Mouse (Mus musculus) right cerebral cortex, postnatal 25 days (tissue): ENCODE data around the gene Mylk.
"Not testable (repeated sequence)": the region's sequence is repeated elsewhere in the genome, so short reads cannot be mapped to it uniquely, and the experiment has no call there.

Source experiments
- DNase-seq: peaks from one replicate; pipeline ENCODE4 v3.0.0; 2022

Mylk gene

DNA sequence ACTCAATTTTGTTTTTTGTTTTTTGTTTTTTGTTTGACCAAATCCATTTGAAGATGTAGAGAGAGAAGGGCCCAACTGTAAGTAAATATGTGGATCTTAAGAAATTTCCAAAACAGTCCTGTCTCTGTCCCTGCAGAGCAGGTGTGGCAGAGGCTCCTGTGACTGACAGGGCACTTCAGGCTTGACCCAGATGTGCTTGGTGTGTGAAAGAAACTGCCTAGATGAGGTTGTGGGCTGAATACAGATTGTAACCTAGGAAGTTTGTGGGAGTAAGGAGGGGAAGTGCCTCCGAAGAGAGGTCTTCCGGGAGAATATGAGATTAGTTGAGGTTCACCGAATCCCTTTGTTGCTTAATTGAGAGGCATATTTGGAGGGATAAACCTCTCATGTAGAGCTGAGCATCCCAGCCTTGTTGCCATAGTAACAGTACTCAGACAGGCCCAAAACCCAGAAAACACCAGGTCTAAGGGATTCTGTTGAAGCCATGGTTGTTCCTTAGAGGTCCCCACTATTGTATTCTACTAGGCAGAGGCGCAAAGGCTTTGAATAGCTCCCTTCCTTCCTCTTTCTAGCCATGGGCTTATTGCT is 27.5 kb downstream of the Mylk start:
- DNase-seq, result no peak

DNA sequence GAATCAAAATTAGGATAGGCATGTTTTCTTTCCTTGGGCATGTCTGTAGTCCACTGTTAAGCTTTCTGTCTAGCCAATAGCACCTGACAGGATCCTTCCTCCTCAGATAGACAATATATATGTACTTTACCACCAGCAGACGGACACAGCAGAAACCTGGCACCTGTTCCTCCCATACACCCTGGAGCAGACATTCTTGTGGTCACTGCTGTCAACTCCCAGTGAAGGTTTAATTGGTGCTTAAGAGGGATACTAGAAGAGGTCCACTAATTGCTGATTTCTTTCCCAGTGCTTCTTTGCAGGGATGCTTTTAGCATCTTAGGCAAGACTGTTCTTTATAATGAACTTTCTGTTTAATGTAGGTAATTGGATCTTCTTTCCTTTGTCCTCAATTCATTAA is 37.4 kb downstream of the Mylk start:
- no peak for DNase-seq

DNA sequence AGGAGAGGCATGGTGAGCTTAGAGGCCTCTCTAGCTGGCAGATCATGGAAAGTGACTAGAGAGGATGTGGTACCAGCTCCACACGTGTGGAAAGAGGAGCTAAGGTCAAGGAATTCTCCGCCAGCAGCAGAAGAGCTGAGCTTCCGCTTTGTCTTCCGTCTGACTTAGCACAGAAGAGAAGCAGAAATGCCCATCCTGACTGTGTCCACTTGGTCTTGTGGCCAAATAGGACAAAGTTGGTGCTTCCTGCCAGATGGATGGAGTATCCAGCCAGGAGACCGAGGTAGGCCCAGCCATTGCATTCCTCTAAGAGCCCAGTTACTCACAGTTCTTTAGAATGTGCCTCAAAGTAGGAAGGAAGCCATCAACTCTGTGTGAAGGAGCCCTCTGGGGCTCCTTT is 38.5 kb downstream of the Mylk start:
- no peak for DNase-seq

DNA sequence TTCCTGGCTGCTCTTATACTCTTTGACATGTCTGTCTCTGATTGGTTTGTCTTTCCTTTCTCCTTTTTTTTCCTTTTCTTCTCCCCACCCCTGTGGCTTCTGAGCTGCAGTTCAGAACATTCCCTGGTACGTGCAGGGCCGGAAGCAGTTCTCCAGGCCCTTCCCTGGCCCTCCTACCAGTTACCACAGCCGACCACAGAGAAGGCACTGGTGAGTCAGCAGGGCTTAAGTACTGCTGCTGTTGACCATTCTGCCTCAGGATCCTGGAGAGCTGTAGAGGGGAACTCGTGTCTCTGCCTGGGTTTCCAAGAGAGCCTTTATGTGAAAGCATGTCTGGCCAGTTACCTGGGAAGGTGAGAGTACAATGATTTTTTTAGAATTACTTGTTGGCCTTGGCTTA is 39.7 kb downstream of the Mylk start:
- DNase-seq, result no peak

DNA sequence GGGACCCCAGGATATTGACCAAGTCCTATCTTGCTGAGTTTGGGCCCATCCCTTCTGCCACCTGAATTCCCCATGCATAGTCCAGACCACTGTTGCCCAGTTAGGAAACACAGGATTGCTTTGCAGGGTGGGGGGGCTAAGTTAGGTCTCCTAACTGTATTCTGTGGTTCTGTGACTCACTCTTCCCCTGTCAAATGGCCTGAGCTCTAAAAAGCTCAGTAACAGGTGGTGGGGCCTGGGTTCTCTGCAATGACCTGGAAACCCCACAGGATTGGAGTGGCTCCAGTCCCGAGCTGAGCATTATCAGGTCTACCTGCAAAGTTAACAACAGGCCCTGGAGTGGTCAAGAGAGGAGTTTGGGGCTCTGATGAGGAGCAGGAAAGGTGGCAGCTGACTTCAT is 47.5 kb downstream of the Mylk start:
- no peak for DNase-seq

DNA sequence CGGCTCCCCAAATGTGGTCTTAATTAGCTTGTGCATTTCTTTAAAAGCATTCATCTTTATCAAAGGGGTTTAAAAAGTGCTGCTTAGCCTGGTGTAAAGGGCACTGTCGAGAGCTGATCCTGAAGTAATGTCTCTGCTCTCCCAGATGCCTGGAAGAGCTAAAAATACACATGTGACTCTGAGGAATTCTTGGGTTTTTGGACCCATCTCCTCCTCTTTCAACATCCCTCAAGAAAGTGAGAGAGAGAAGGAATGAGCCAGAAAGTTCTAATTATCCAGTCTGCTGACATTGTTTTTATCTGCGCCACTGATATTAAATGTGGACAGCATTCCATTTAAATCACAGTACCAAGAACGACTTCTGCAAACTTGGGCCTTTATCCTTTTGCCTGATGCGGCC is 48.0 kb downstream of the Mylk start:
- no peak for DNase-seq

DNA sequence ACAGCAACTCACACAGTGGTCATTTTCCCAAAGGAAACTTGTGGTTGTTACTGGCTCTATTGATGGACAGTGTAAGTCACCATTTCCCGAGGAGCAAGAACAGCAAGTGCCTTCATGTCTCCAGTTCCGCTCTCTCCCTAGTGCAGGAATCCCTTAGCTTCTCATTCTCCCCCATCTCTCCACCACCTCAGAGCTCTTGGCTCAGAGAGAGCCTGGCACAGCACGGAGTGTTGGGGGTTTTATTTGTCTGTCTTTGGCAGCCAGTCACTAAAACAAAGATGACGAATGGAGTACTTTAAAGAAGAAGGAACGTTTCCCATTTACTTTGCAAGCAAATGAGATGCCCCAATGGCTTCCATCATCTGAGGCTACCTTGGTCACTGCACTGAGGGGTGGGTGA is 56.2 kb downstream of the Mylk start:
- no peak for DNase-seq

DNA sequence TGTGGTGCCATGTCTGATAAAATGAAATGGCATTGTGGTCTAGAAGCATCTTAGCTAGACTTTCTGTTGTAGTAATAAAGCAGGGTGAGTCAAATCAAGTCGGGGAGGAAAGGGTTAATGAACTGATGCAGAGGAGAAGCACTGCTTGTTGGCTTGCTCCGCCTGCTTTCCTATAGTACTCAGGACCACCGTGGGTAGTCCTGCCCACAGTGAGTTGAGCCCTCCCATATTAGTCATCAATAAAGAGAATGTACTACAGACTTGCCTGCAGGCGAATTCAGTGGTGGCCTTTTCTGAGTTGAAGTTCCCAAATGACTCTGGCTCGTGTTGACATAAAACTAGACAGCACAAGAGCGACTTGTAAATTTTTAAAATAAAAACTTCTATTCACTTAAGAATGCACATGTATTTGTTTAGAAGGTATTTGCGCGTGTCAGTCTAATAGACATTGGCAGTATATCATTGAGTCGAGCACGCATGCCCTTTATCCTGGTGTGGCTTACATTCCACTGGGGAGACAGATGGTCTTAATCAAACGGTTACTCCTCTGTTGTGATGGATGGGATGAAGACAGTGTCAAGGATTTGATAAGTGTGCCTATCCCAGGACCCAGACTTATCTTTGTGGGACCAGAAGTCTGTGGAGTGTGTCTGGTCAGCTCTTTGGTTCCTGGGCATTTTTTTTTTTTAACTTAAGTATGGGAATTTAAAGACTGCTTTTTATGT is 59.4 kb downstream of the Mylk start:
- DNase-seq, result no peak

DNA sequence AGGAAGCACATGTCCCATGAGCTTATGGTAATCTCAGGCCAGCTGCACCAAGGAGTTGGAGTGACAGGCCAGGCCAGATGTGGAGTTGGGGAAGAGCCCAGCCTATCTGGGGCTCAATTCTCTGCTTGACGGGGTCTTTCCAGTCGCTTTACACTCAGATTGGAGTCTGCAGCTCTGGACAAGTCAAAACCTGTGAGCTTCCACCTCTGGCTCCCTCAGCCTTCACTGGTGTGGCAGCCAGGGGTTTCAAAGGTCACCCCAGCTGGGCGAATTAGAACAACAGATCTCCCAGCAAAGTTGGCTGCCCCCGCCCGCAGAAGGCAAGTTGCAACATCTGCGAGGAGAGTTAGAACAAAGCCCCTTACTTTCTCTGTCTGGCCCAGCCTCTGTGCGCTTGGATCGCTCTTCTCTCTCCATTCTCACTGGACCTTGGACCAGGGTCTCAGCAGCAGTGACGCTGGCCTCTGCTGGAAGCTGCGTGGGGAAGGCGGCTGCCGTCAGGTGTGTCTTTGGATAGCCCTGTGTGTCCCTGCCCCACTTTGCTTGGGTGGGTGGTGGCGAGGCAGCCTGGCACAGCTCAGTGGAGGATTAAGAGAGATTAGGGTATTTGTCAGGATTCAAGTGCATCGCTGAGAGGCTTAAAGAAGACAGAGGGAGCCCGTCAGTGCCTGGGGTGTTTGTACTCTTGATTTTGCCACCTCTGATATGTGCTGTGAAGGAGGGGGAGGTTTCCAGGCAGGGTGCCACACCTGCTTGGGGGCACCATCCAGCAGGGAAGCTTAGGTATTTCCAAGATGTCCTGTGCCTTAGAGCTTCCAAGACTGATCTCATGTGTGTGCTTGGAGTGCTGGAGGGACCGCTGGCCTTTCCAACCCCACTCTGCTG is 62.1 kb downstream of the Mylk start:
- DNase-seq, result no peak

DNA sequence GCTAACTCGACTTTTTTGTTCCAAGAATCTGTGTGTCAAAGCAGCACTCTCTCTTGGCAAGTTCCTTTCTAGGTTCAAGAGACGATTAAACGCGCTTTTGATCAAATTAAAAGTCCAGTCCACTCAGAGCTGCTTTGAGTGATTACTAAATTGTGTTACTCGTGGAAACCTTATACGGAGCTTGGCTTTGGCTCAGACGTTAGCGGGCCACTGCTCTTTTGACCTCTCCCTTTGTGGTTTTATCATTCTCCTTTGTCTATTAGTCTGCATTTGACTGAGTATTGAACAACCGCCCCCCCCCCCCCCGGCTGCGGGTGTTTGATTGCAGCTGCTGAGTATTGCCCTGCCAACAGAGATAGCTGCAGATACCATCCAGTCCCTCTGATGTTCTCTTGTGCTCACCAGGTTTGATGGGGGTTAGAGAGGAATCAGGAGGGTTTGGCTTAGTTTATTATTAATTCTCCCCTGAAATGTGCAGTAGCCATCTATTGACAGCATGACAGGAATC is 62.8 kb downstream of the Mylk start:
- no peak for DNase-seq

DNA sequence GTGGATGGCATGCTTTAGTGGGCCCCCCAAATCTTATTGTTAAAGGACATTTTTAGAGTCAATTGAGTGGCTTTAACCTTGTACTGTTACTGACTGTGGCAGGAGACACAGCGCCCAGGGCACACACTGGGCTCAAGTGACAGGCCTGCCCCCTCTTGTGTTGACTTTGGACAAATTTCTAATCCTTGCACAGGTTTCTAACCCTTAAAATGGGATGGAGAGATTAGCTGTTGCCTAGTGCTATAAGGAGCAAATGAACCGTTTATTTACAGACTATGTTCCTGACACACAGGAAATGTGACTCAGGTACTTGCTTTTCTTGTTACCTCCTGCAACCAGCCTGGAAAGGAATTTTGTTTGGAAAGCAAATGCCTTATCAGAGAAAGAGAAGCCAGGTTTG is 67.2 kb downstream of the Mylk start:
- no peak for DNase-seq

DNA sequence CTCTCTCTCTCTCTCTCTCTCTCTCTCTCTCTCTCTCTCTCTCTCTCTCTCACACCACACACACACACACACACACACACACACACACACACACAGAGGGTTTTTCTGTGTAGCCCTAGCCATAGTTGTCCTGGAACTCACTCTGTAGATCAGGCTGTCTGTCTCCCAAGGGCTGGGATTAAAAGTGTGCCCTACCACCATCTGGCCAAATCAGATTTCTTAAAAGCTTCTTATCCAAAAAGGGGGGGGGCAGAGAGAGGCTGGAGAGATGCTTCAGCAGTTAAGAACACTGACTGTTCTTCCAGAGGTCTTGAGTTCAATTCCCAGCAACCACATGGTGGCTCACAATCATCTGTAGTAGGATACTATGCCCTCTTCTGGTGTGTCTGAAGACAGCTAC is 68.2 kb downstream of the Mylk start:
- DNase-seq, result not testable (repeated sequence)

DNA sequence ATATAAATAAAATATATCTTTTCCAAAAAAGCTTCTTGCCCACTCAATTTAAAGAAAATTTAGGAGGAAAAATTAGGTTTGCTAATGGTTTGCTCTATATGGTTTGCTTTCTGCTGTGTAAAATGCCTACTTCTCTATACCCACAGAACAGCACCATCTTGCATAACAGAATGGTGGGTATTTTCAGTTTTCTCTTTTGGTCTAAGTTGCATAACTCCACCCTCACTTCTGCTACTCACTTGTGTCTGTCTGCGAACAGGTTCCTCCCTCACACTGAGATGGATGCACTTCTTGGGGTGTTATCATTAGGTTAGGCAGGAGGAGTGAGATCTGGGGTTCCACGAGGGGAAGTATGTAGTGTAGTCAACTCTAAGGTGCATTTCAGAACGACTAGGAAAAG is 68.6 kb downstream of the Mylk start:
- DNase-seq, result no peak

DNA sequence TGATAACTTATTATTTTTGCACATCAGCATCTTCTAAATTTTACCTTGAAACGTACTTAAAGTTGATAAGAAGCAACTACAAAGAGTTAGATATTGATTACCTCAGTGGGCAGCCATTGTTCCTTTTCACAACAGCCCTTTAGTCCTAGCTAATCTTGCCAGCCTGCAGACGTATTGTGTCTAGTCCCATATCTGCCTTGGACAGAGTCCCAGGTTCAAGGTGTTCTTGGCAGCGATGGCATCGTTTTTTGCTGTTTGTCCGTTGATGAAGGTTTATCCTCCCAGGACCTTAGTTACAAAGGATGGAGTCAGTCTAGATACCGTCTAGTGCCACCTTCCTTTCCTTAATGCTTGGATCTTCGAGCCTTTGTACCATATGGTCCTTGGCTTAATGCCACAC is 69.6 kb downstream of the Mylk start:
- no peak for DNase-seq

DNA sequence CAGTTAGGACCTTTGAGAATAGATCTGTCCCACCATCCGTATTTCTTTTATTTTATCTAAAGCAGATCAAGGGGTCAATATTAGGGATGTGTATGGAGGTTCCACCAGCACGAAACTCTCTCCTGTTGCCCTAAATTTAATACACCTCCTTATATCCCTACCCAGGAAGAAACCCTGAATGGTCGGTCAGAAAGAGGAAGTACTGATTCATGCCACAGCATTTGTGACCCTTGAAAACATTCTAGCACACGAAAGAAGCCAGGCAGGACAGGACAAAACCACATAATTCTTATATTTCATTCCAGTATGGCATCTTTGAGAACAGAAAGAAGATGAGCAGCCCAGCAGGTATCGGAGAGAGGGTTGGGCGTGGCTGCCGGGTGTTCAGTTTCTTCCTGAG is 71.5 kb downstream of the Mylk start:
- DNase-seq, result no peak

DNA sequence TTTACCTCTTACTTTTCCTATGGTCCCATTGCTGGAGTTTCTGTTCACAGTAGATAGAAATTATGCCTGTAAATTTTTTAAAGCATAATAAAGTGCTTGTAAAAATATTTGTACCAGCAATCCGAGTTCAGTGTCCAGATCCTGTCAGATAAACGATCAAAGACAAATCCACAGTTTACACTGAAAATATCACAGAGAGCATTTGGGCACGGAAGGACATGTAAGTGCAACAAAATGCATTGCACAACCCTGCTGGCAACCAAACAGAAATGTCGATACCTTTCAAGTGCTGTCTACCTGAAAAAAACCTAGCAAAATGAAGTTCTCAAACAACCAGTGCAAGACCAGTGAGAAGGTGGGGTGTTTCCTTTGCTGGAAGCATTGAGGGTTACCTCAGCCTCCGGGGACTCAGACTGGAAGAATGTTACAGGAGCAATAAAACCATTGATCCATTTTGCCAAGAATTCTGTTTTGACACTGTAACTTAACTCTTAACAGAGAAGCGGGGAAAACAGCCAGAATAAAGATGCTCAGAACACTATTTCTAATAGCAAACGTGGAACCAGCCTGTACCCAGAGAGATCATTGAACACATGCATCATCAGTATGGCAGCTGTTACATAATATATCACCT is 80.2 kb downstream of the Mylk start:
- DNase-seq, result no peak

DNA sequence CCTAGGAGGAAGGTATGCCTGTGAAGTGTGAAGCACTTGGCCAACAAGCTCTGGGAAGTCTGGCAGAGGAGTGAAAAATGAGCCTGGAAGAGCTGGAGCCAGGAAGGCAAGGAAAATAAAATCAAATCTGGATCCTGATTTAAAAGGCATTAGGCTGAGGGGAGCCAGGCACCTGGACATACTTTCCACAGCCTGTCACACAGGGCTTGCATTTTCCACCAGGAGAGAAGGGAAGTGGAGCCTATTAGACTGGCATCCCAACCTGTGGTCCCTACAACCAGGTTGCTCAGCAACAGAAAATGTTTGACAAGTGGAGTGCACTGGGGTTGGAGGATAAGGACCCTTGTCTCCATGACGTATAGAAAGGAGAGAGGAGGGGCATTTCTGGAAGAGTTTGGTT is 89.5 kb downstream of the Mylk start:
- DNase-seq, result no peak

DNA sequence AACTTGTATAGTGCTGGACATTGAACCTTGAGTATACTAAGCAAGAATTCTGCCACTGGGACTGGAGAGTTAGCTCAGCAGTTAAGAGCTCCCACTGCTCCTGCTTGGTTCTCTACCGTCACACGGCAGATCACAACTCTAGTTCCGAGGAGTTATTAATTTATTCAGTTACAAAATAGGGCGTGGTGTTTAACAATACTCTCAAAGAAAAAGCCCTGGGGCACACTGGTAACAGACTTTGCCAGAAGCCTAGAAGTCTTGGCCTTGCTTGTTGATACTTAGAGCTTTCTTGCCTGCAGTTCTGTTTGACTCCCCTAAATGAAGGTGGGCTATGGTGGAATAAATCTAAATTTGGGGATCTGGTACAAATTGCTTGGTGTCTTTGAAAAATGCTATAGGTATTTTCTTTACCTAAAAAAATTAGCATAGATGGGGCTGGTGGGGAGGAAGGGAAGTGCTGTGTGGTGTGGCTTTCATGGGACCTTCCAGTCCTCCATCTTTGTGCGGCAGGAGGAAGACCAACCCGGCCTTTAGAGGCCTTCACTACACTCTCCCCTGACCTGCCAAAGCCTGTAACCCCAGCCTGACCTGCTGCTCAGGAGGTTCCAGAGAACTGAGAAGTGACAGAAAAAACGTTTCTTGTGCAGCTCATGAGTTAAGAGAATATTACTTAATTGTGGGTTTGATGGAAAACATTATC is 94.1 kb downstream of the Mylk start:
- DNase-seq, result no peak

DNA sequence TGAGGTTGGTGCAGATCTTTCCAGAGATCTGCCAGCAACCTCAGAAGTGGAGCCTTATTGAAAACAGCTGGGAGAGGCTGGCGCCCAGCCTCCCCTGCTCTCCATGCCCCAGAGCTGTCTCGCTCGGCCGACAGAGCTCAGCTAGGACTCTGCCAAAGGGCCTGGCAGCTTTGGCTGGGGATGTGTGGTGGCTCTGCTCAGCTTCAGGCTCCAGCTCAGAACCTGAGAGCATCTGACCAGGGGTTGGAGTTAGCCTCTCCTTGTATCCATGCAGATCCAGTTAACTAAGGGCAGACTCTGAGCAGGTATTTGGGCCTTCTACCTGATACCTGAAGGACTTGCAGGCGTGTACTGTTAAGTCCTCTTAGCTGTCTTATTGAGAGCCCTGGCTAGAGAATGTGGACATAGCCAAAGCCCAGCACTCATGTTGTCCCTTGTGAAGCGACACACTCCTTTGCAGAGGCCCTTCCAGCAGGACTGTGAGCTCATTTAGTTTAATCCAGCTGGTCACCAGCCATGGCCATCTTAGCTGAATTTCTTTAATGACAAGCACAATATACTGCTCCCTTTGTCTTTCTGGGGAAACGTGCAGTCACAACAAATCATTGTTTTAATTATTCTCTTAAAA is 94.8 kb downstream of the Mylk start:
- no peak for DNase-seq

DNA sequence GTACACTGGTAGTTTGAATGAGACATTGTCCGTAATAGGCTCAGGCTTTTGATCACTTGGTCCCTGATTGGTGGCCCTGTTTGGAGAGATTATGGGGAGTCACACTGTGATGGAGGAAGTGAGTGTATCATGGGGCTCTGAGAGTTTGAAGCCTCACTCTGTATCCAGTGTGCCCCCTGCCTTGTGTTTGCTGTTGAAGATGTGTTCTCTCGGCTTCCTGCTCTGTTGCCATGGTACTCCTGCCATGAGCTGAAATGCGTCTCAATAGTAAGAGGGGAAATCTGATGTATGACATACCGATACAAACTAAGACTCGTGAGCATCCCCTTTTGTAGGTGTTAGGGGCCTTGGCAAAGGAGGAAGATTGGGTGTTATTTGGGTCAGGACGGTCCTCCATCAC is 99.8 kb downstream of the Mylk start:
- no peak for DNase-seq

DNA sequence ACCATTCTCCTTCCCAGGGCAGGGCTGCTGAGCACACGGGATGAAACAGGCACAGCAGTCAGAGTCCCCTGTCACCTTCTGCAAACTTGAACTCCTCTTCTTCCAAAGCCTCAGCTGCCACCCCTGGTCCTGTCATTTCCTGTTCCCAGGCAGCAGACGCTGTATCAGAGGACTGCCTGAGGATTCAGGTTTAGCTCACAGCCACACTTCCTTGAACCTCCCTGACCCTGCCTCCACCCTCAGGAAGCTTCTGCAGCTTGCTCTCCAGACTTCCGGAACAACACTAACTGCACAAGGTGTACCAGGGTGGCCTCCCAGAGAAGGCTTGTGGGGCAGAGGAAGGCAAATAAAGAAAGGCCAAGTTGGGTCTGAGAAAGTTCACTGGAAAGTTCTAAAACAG is 102.6 kb downstream of the Mylk start:
- DNase-seq, result no peak

DNA sequence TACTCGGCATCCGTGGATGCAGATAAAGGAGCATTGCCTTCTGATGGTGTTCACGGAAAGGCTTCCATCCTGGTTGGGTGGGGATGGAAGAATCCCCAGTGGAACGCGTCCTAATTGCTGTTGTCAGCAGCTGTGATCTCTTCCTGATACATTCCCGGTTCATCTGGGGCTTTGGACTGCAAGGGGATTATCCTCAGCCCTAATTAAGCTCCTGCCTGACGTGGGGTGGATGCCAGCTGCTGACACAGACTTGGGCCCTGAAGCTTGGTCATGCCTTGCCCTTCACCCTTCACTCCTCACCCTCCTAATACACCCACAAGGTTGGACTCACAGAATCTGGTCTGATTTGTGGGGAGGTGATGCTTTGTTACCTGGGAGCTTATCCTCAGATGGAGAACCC is 109.1 kb downstream of the Mylk start:
- no peak for DNase-seq
